Mouse (Mus musculus) forebrain, embryonic 16.5 days (tissue): ENCODE results near the gene Neurl1a. TPM values are rescaled to one million over a fixed set of nuclear protein-coding genes. Genes with fewer than 3 reads are reported as not detected.

Source experiments
- ATAC-seq: fragments of 200-750 bp; cut with Nextera tagmentation; 2 replicates; pipeline ENCODE4 v1.8.0; 2017; ENCODE audit warnings: mild to moderate bottlenecking, moderate library complexity
- H3K27ac ChIP-seq: fragments of 300-500 bp; sonication (generic); 2 replicates; pipeline ENCODE4 v1.5.1; 2014; ENCODE audit warnings: low read length, control low read depth
- H3K27me3 ChIP-seq: fragments of 300-500 bp; sonication (generic); replicated peaks from 2 replicates; pipeline ENCODE4 v1.6.1; 2014; ENCODE audit warnings: low read length; ENCODE audit not compliant: control insufficient read depth, insufficient read depth
- H3K36me3 ChIP-seq: fragments of 300-500 bp; sonication (generic); 2 replicates; pipeline ENCODE4 v1.6.1; 2014; ENCODE audit not compliant: control insufficient read depth, insufficient read depth
- H3K4me1 ChIP-seq: fragments of 300-500 bp; sonication (generic); replicated peaks from 2 replicates; pipeline ENCODE4 v1.6.1; 2014; ENCODE audit warnings: low read length; ENCODE audit not compliant: control insufficient read depth, insufficient read depth
- H3K4me2 ChIP-seq: fragments of 300-500 bp; sonication (generic); 2 replicates; pipeline ENCODE4 v1.6.1; 2014; ENCODE audit warnings: mild to moderate bottlenecking, low read length, control low read depth
- H3K4me3 ChIP-seq: fragments of 300-500 bp; sonication (generic); replicated peaks from 2 replicates; pipeline ENCODE4 v1.5.1; 2014; ENCODE audit warnings: mild to moderate bottlenecking, low read length, control low read depth
- H3K9ac ChIP-seq: fragments of 300-500 bp; sonication (generic); replicated peaks from 2 replicates; pipeline ENCODE4 v1.6.1; 2014; ENCODE audit warnings: low read depth, low read length, control low read depth
- H3K9me3 ChIP-seq: fragments of 300-500 bp; sonication (generic); 2 replicates; pipeline ENCODE4 v1.6.1; 2016; ENCODE audit warnings: low read length; ENCODE audit not compliant: control insufficient read depth
- WGBS: fragments of 180-500 bp; shearing (Covaris S2); extraction: QIAGEN DNeasy Blood & Tissue Kit; methylation state at CpG from one replicate; pipeline ENCODE4 v1.1.7; 2014; 5-methylcytosine and 5-hydroxymethylcytosine counted together
- polyA plus RNA-seq: library from polyadenylated mRNA; unstranded; fragments of >200 nt; fragmentation: Nextera tagmentation; extraction: Ambion mirVana; gene quantifications from 2 replicates; pipeline ENCODE4 v1.2.1, GENCODE M21; 2015

Neurl1a gene
- polyA plus RNA-seq, 1 experiment from 2014 or later, result 11.0 TPM

DNA sequence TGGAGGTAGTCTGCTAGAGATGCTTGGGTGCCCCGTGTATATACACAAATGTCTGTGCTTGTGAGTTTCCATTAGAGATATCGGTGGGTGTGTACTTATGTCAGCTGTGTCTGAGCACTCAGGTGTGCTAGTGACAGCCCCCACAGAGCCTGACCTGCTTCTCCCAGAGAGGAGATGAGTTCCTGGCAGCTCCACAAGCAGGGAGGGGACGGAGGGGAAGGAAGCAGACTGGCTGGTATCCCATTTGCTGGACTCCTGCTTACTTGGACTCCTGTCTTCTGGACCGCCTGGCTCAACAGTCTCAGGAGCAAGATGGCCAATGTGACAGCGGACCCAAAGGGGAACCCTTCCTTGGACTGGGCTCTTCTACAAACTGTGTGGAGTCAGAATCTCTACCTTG, 50.8 kb downstream of the Neurl1a start:
- 76% methylated on average over 5 of the region's 5 CpGs for WGBS
- no peaks in the 10 kb centered on the region for H3K9me3 ChIP-seq
- no peak overlapping the region for H3K4me3 ChIP-seq
- no peaks in the 10 kb centered on the region for H3K27me3 ChIP-seq
- H3K36me3 ChIP-seq, result no peaks in the 10 kb centered on the region
- H3K4me2 ChIP-seq, result no peak overlapping the region
- H3K27ac ChIP-seq, result no peak overlapping the region
- H3K9ac ChIP-seq, result no peak overlapping the region
- ATAC-seq, result no peak
- peaks cover 9% of the 10 kb centered on the region for H3K4me1 ChIP-seq

GRCm38 (mm10) chr19:47230082-47230481, 51.5 kb downstream of the Neurl1a start:
- no peak for ATAC-seq
- Histone ChIP-seq H3K4me3 (no peak overlapping the region), H3K27ac (no peak overlapping the region), H3K36me3 (no peaks in the 10 kb centered on the region), H3K4me2 (no peak overlapping the region), H3K27me3 (no peaks in the 10 kb centered on the region), H3K9ac (no peak overlapping the region), H3K9me3 (no peaks in the 10 kb centered on the region), H3K4me1 (peaks cover 9% of the 10 kb centered on the region)
- WGBS, result 92% methylated on average over 7 of the region's 7 CpGs

DNA sequence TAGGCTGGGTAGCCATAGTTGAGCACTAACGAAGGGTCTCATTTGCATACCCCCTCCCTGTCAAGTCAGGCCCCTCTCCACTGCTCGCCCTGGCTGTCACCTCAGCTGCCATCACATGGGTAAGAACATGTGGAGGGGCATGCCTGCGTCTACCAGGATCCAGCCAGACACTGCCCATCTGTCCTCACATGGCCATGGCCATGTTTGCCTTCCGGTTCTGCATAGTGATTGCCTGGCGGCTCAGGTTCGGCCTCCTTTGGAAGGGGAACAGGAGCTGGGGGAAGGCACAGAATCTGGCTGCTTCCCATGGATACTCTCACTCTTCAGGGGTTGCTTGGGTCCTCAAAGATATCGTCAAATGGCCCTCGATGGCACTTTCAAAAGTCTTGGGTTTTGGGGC, 52.1 kb downstream of the Neurl1a start:
- H3K4me2 ChIP-seq, result no peak overlapping the region
- no peak overlapping the region for H3K27ac ChIP-seq
- H3K36me3 ChIP-seq, result no peaks in the 10 kb centered on the region
- H3K27me3 ChIP-seq, result no peaks in the 10 kb centered on the region
- no peaks in the 10 kb centered on the region for H3K9me3 ChIP-seq
- 71% methylated on average over 8 of the region's 8 CpGs for WGBS
- no peak; the same call in 1 of the 2 replicates for ATAC-seq
- H3K4me1 ChIP-seq, result peaks cover 9% of the 10 kb centered on the region
- H3K4me3 ChIP-seq, result no peak overlapping the region
- H3K9ac ChIP-seq, result no peak overlapping the region

GRCm38 (mm10) chr19:47231389-47231788, 52.8 kb downstream of the Neurl1a start:
- 92% methylated on average over 6 of the region's 6 CpGs for WGBS
- Histone ChIP-seq H3K4me2 (no peak overlapping the region), H3K9me3 (no peaks in the 10 kb centered on the region), H3K27me3 (no peaks in the 10 kb centered on the region), H3K9ac (no peak overlapping the region), H3K4me3 (no peak overlapping the region), H3K27ac (no peak overlapping the region), H3K36me3 (no peaks in the 10 kb centered on the region), H3K4me1 (peaks cover 9% of the 10 kb centered on the region)
- ATAC-seq, result no peak

DNA sequence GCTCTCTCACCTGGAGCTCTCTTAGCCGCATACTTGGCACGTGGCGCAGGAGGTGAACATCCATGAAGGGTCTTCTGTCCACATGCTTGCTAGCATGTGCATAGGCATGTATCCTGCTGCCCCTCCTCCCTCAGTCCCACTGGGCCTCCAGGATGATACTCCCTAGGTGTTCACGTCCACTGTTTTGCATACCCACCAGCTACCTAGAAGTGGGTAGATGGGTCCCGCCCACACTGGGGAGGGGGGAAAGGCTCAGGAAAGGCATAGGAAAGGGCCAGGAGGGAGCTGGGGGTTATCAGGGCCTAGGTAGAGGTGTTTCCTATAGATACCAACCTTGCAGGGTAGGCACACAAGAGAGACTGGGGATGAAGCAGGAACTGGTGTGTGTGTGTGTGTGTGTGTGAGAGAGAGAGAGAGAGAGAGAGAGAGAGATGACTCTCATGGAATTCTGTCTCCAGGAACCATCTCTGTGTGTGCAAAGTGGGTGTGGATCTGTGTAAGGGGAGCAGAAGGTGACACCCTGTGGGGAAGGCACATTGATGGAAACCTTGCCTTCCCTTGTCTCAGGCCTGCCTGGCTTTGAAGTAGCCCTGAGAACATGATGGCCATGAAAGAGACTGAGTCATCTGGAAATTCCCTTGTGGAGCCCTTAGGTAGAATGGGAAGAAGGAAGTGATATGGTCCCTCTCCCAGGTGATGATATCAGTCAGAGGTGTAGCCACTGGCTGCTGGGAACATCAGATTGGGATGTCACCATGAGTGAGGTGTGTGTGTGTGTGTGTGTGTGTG, 53.7 kb downstream of the Neurl1a start:
- no peak overlapping the region for H3K27ac ChIP-seq
- H3K4me3 ChIP-seq, result no peak overlapping the region
- H3K27me3 ChIP-seq, result no peaks in the 10 kb centered on the region
- no peak overlapping the region for H3K9ac ChIP-seq
- ATAC-seq, result no peak
- no peak overlapping the region for H3K4me2 ChIP-seq
- H3K36me3 ChIP-seq, result no peaks in the 10 kb centered on the region
- H3K9me3 ChIP-seq, result no peaks in the 10 kb centered on the region
- 92% methylated on average over 5 of the region's 5 CpGs for WGBS
- H3K4me1 ChIP-seq, result peaks cover 9% of the 10 kb centered on the region

DNA sequence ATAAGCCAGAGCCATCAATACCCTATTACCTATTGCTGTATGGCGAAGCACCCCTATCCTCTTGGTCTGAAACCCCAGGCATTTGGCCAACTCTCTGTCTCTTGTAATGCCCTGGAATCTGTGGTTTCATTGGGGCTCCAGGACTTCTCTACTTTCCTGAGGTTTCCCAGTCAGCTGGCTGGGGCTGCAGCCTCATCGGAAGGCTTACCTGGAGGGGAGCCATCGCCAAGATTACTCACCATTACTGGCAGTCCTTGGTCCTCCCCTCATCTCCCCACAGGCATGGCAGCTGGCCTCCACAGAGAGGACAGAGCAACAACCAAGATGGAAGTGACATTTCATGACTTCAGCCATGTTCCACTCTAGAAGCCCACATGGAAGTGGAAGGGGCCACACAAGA, 54.5 kb downstream of the Neurl1a start:
- no peaks in the 10 kb centered on the region for H3K36me3 ChIP-seq
- H3K27me3 ChIP-seq, result no peaks in the 10 kb centered on the region
- H3K9me3 ChIP-seq, result no peaks in the 10 kb centered on the region
- peaks cover 9% of the 10 kb centered on the region for H3K4me1 ChIP-seq
- no peak overlapping the region for H3K4me3 ChIP-seq
- H3K4me2 ChIP-seq, result no peak overlapping the region
- no peak overlapping the region for H3K27ac ChIP-seq
- no peak for ATAC-seq
- no peak overlapping the region for H3K9ac ChIP-seq
- WGBS, result 94% methylated on average over 3 of the region's 3 CpGs

GRCm38 (mm10) chr19:47240076-47240475, 61.5 kb downstream of the Neurl1a start:
- H3K27me3 ChIP-seq, result no peaks in the 10 kb centered on the region
- 0 out of 2 replicates have a peak, but pooled peaks have one; percentile 40 for ATAC-seq
- whole genome bisulfite sequencing, result 38% methylated on average over 12 of the region's 12 CpGs

GRCm38 (mm10) chr19:47240957-47241356, 62.3 kb downstream of the Neurl1a start:
- WGBS, result 61% methylated on average over 7 of the region's 7 CpGs
- H3K36me3 ChIP-seq, result no peaks in the 10 kb centered on the region

More at GRCm38 (mm10) chr19:47240076-47240475, 61.5 kb downstream of the Neurl1a start:
- H3K9ac ChIP-seq, result no peak overlapping the region
- H3K4me2 ChIP-seq, result peak overlapping the region; percentile 5; the same call in 1 of the 2 replicates
- no peak overlapping the region for H3K27ac ChIP-seq
- no peaks in the 10 kb centered on the region for H3K9me3 ChIP-seq
- no peaks in the 10 kb centered on the region for H3K4me1 ChIP-seq
- no peaks in the 10 kb centered on the region for H3K36me3 ChIP-seq
- H3K4me3 ChIP-seq, result no peak overlapping the region

GRCm38 (mm10) chr19:47242227-47242626, 63.6 kb downstream of the Neurl1a start:
- 92% methylated on average over 4 of the region's 4 CpGs for WGBS
- no peak overlapping the region for H3K4me2 ChIP-seq
- no peak overlapping the region for H3K4me3 ChIP-seq
- H3K9ac ChIP-seq, result no peak overlapping the region
- no peak for ATAC-seq
- no peaks in the 10 kb centered on the region for H3K27me3 ChIP-seq
- no peaks in the 10 kb centered on the region for H3K36me3 ChIP-seq
- H3K9me3 ChIP-seq, result no peaks in the 10 kb centered on the region
- no peak overlapping the region for H3K27ac ChIP-seq
- no peaks in the 10 kb centered on the region for H3K4me1 ChIP-seq

More at GRCm38 (mm10) chr19:47240957-47241356, 62.3 kb downstream of the Neurl1a start:
- Histone ChIP-seq H3K9ac (no peak overlapping the region), H3K4me2 (no peak overlapping the region), H3K27ac (no peak overlapping the region), H3K27me3 (no peaks in the 10 kb centered on the region), H3K4me1 (no peaks in the 10 kb centered on the region), H3K9me3 (no peaks in the 10 kb centered on the region), H3K4me3 (no peak overlapping the region)
- ATAC-seq, result no peak
